Mouse (Mus musculus) bone marrow macrophage, adult 2 months (primary cell): ENCODE data around the gene Pheta1.

Experiments
- CTCF ChIP-seq: IDR thresholded peaks from 2 replicates; pipeline ENCODE4 v1.5.1; 2012; ENCODE audit warnings: low read depth, mild to moderate bottlenecking, low read length, moderate library complexity
- POLR2A ChIP-seq: IDR thresholded peaks from 2 replicates; pipeline ENCODE4 v1.6.1; 2012; ENCODE audit warnings: mild to moderate bottlenecking, low read depth, low read length, borderline replicate concordance

DNA sequence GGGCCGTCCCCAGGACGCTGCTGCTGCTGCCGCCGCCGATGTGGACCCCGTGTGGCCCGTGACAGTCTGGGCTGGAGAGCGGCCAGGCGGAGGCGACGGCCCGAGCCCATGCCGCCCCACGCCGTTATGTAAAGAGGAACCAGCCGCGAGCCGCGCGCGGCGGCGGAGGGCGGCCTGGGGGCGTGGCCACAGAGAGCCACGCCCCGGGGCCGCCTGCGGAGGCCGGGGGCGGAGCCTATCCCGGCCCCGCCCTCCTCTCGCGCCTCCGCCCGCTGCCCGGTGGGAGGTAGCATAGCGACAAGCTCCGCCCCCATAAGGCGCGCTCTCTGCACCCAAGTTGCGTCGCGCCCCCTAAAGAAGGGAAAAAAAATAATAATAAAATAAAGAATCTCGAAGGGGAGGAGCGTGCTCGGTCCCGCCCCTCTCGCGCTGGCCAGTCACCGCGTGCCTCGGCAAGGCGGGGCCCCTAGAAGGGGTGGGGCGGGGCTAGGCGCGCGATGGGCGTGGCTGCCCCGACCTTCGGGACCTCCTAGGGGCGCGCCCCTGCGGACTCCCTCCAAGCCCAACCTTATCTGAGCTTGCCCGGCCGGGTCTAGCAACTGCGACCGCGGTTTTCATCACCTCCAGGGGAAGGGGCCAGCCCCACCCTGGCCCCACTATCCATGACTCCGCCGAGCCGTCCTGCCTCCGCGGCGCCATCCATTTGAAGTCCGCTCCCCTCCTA lies 11.9 kb upstream of the Pheta1 start:
- TF ChIP-seq CTCF = no peak
- TF ChIP-seq POLR2A = peak; percentile 33; the same call in 1 of the 2 replicates
